Mouse (Mus musculus) small intestine, adult 2 months (tissue): ENCODE data around the gene Caprin1. TPM values are rescaled to one million over a fixed set of nuclear protein-coding genes. Genes with fewer than 3 reads are reported as not detected.

ENCODE experiments used
- H3K27ac ChIP-seq: fragments of 200-500 bp; 2 replicates; pipeline ENCODE4 v1.5.1; 2012; ENCODE audit warnings: low read depth, low read length, control low read depth, inconsistent platforms; ENCODE audit not compliant: insufficient read depth
- H3K27me3 ChIP-seq: fragments of 200-500 bp; 2 replicates; pipeline ENCODE4 v1.6.1; 2012; ENCODE audit warnings: mild to moderate bottlenecking, moderate library complexity, low read length, inconsistent platforms; ENCODE audit not compliant: control insufficient read depth, insufficient read depth
- H3K36me3 ChIP-seq: fragments of 200-500 bp; 2 replicates; pipeline ENCODE4 v1.6.1; 2012; ENCODE audit warnings: mild to moderate bottlenecking, low read length, control low read depth, inconsistent platforms; ENCODE audit not compliant: control insufficient read depth, insufficient read depth
- H3K4me1 ChIP-seq: fragments of 200-500 bp; 2 replicates; pipeline ENCODE4 v1.6.1; 2012; ENCODE audit warnings: low read length, inconsistent platforms, mixed read lengths; ENCODE audit not compliant: control insufficient read depth, insufficient read depth, insufficient read length
- H3K4me3 ChIP-seq: fragments of 200-500 bp; 2 replicates; pipeline ENCODE4 v1.5.1; 2012; ENCODE audit warnings: low read depth, mild to moderate bottlenecking, control low read depth, inconsistent platforms, low read length, moderate library complexity
- CTCF ChIP-seq: fragments of 200-500 bp; IDR thresholded peaks from 2 replicates; pipeline ENCODE4 v1.5.1; 2012; ENCODE audit warnings: low read depth, mild to moderate bottlenecking, control low read depth, inconsistent platforms, low read length, moderate library complexity, mixed read lengths; ENCODE audit not compliant: insufficient replicate concordance, insufficient read length; ENCODE audit errors: extremely low read depth
- POLR2A ChIP-seq: fragments of 200-500 bp; IDR thresholded peaks from 2 replicates; pipeline ENCODE4 v1.6.1; 2012; ENCODE audit warnings: low read depth, mild to moderate bottlenecking, control low read depth, inconsistent platforms, low read length, moderate library complexity
- WGBS: fragments of 180-500 bp; shearing (Covaris S2); methylation state at CpG from one replicate; pipeline ENCODE4 v1.1.7; 2018; 5-methylcytosine and 5-hydroxymethylcytosine counted together
- polyA plus RNA-seq: library from polyadenylated mRNA; depleted of rRNA; stranded (reverse); fragments of >200 nt; gene quantifications from 2 replicates; pipeline ENCODE4 v1.2.3, GENCODE M21; 2012

The Caprin1 gene
- polyA plus RNA-seq, 1 experiment: 90.0 TPM

- H3K27ac ChIP-seq: peak overlapping the region; percentile 99
- TF ChIP-seq POLR2A (no peak; the same call in 1 of the 2 replicates), CTCF (no peak)
- peak overlapping the region; percentile 91 for H3K4me3 ChIP-seq
- H3K36me3 ChIP-seq: peaks cover 11% of the 10 kb centered on the region
- peaks cover 4% of the 10 kb centered on the region; the same call in 1 of the 2 replicates for H3K4me1 ChIP-seq
- no peaks in the 10 kb centered on the region for H3K27me3 ChIP-seq
- under 1% methylated on average over 66 of the region's 72 CpGs for WGBS
Measured at GRCm38 (mm10) chr2:103796861-103797466, 485 bp downstream of the Caprin1 start.

GRCm38 (mm10) chr2:103796211-103796860 is 1.1 kb downstream of the Caprin1 start:
- Histone ChIP-seq H3K27ac (peak overlapping the region; percentile 87), H3K36me3 (peaks cover 13% of the 10 kb centered on the region), H3K27me3 (no peaks in the 10 kb centered on the region), H3K4me1 (peaks cover 4% of the 10 kb centered on the region; the same call in 1 of the 2 replicates), H3K4me3 (peak overlapping the region; percentile 91)
- WGBS: under 1% methylated on average over 42 of the region's 42 CpGs
- TF ChIP-seq POLR2A (no peak), CTCF (no peak)

- Histone ChIP-seq H3K4me1 (peaks cover 2% of the 10 kb centered on the region; the same call in 1 of the 2 replicates), H3K36me3 (peaks cover 17% of the 10 kb centered on the region), H3K27me3 (no peaks in the 10 kb centered on the region), H3K4me3 (peak overlapping the region; percentile 91), H3K27ac (peak overlapping the region; percentile 87)
- TF ChIP-seq CTCF (no peak), POLR2A (peak; percentile 42; the same call in 1 of the 2 replicates)
- WGBS: 0% methylated on average over 11 of the region's 11 CpGs
Measured at GRCm38 (mm10) chr2:103795843-103796210, 1.6 kb downstream of the Caprin1 start.

- WGBS: 81% methylated on average over 1 of the region's 1 CpGs
- H3K27ac ChIP-seq: no peak overlapping the region
- peaks cover 2% of the 10 kb centered on the region; the same call in 1 of the 2 replicates for H3K4me1 ChIP-seq
- TF ChIP-seq POLR2A: no peak
- no peak for TF ChIP-seq CTCF
- H3K36me3 ChIP-seq: peaks cover 35% of the 10 kb centered on the region
- no peaks in the 10 kb centered on the region for H3K27me3 ChIP-seq
- no peak overlapping the region for H3K4me3 ChIP-seq
Measured at GRCm38 (mm10) chr2:103792009-103792408, 5.4 kb downstream of the Caprin1 start.

GRCm38 (mm10) chr2:103785735-103786134 is 11.7 kb downstream of the Caprin1 start:
- H3K27me3 ChIP-seq: no peaks in the 10 kb centered on the region
- peaks cover 26% of the 10 kb centered on the region for H3K36me3 ChIP-seq
- 88% methylated on average over 1 of the region's 1 CpGs for WGBS
- no peak overlapping the region for H3K27ac ChIP-seq
- no peak overlapping the region for H3K4me3 ChIP-seq
- H3K4me1 ChIP-seq: 0 out of 2 replicates have a peak, but pooled peaks cover 2% of the 10 kb centered on the region
- TF ChIP-seq CTCF: no peak

GRCm38 (mm10) chr2:103784621-103785020 is 12.8 kb downstream of the Caprin1 start:
- Histone ChIP-seq H3K27ac (no peak overlapping the region), H3K27me3 (no peaks in the 10 kb centered on the region), H3K4me1 (no peaks in the 10 kb centered on the region), H3K4me3 (no peak overlapping the region), H3K36me3 (peaks cover 28% of the 10 kb centered on the region)
- TF ChIP-seq POLR2A (no peak), CTCF (peak; percentile 60; the same call in 1 of the 2 replicates)
- WGBS: 76% methylated on average over 4 of the region's 4 CpGs

- TF ChIP-seq CTCF (no peak), POLR2A (no peak)
- Histone ChIP-seq H3K4me3 (no peak overlapping the region), H3K27me3 (no peaks in the 10 kb centered on the region), H3K36me3 (peaks cover 19% of the 10 kb centered on the region), H3K4me1 (0 out of 2 replicates have a peak, but pooled peaks cover 2% of the 10 kb centered on the region), H3K27ac (no peak overlapping the region)
- 55% methylated on average over 1 of the region's 1 CpGs for WGBS
Measured at GRCm38 (mm10) chr2:103762492-103762891, 35.0 kb downstream of the Caprin1 start.
